Mouse (Mus musculus): ENCODE measurements around the gene C1qtnf5.

DNA sequence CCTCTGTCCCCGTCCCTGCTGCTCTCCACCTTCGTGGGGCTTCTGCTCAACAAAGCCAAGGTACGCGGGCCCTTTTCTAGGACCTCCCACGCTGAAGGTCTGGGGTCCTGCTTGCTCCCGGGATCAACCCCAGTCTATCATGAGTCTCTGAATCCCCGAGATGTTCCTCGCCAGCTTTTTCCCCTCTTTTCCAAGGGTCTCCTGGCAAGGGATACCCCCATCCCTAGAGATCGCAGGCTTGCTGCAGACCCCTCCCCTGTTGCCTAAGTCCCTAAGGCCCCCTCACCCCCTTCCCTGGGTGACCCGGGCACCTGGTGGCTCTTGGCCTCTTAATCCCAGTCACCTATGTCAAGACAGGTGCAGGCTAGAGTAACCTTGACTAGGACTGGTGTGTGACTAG lies 21.8 kb upstream of the C1qtnf5 start:
- TF ChIP-seq CTCF (IDR thresholded peaks at IDR 0.05; ENCODE audit: extremely low read depth, insufficient read length, insufficient replicate concordance, low read depth, low read length) (no peak), POLR2A (IDR thresholded peaks at IDR 0.05; ENCODE audit: low read depth, low read length) (no peak)

Measured in small intestine, adult 2 months (tissue).